ENCODE assay signal across 11 mouse cellular contexts in the genomic region with DNA sequence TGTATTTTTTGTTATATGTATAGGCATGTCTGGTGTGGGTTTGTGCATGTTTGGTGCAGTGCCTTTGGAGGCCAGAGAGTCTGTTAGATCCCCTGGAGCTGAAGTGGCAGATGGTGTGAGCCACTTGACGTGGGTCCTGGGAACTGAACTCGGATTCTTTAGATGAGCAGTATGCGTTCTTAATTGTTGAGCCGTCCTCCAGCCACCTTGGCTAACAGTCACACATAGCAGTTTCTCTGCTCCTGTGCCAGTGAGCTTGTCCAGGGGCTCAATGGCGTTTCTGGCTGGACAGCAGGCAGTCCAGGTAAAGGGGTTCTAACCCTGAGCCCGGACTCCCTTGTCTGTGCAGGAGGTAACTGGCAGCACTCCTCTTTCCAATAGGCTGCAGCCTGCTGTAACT. TPM values are rescaled to one million over a fixed set of nuclear protein-coding genes. Genes with fewer than 3 reads are reported as not detected.
DNase-seq lines count a peak whose midpoint lies in the region; ATAC-seq lines count a peak whose summit lies in the region.
"Had no signal": no experiment of that assay in that cellular context is flagged by ENCODE, and none has a peak within 500 bp of the region (broad histone marks: within the 10 kb centered on the region; RNA-seq: fewer than 3 reads in every experiment).

No protein-coding gene starts in this region.

- no peaks in the 10 kb centered on the region for H3K9me3 ChIP-seq in intestine, embryonic 16.5 days (ENCODE audit: control insufficient read depth, low read length)
- no peaks in the 10 kb centered on the region for H3K9me3 ChIP-seq in intestine, embryonic 15.5 days
- no peaks in the 10 kb centered on the region for H3K9me3 ChIP-seq in forebrain, embryonic 13.5 days (replicated peaks)
- no peaks in the 10 kb centered on the region for H3K9me3 ChIP-seq in limb, embryonic 11.5 days (ENCODE audit: control insufficient read depth, low read length)
- H3K9me3 ChIP-seq in neural tube, embryonic 14.5 days (ENCODE audit: control insufficient read depth, low read length), result no peaks in the 10 kb centered on the region

- H3K36me3 ChIP-seq in intestine, embryonic 16.5 days (ENCODE audit: control insufficient read depth, insufficient read depth, low read length), result peaks cover 12% of the 10 kb centered on the region
- peaks cover 33% of the 10 kb centered on the region for H3K36me3 ChIP-seq in intestine, embryonic 15.5 days
- H3K36me3 ChIP-seq in forebrain, embryonic 13.5 days (ENCODE audit: poor library complexity, severe bottlenecking), result peaks cover 59% of the 10 kb centered on the region
- H3K36me3 ChIP-seq in limb, embryonic 11.5 days (ENCODE audit: control insufficient read depth, insufficient read depth, low read length), result peaks cover 17% of the 10 kb centered on the region
- H3K36me3 ChIP-seq in neural tube, embryonic 14.5 days (ENCODE audit: control insufficient read depth, insufficient read depth, low read length), result peaks cover 34% of the 10 kb centered on the region

- peaks cover 9% of the 10 kb centered on the region for H3K4me1 ChIP-seq in intestine, embryonic 16.5 days (ENCODE audit: control insufficient read depth, insufficient read depth, low read length)
- H3K4me1 ChIP-seq in intestine, embryonic 15.5 days (replicated peaks), result peaks cover 9% of the 10 kb centered on the region
- H3K4me1 ChIP-seq in forebrain, embryonic 13.5 days, result peaks cover 31% of the 10 kb centered on the region
- 0 out of 2 replicates have a peak, but pooled peaks cover 4% of the 10 kb centered on the region for H3K4me1 ChIP-seq in limb, embryonic 11.5 days (ENCODE audit: control insufficient read depth, insufficient read depth, low read length)
- H3K4me1 ChIP-seq in neural tube, embryonic 14.5 days (ENCODE audit: control insufficient read depth, insufficient read depth, low read length), result peaks cover 13% of the 10 kb centered on the region

- H3K4me2 ChIP-seq in intestine, embryonic 16.5 days (ENCODE audit: low read depth, low read length), result no peak overlapping the region
- no peak overlapping the region for H3K4me2 ChIP-seq in intestine, embryonic 15.5 days (replicated peaks)
- H3K4me2 ChIP-seq in forebrain, embryonic 13.5 days, result no peak overlapping the region
- no peak overlapping the region for H3K4me2 ChIP-seq in limb, embryonic 11.5 days (ENCODE audit: low read depth, severe bottlenecking)
- no peak overlapping the region for H3K4me2 ChIP-seq in neural tube, embryonic 14.5 days (ENCODE audit: low read depth, low read length)

- no peak for ATAC-seq in intestine, embryonic 16.5 days
- no peak for ATAC-seq in intestine, embryonic 15.5 days
- no peak for ATAC-seq in forebrain, embryonic 13.5 days
- no peak for ATAC-seq in limb, embryonic 11.5 days (ENCODE audit: insufficient number of reproducible peaks, low FRiP score, low TSS enrichment, low read depth)
- ATAC-seq in neural tube, embryonic 14.5 days (ENCODE audit: low read depth), result no peak
- ATAC-seq in megakaryocyte progenitor cell, adult 5-6 weeks (replicated peaks; ENCODE audit: poor library complexity), result no peak

- no peak for DNase-seq in limb, embryonic 11.5 days (ENCODE audit: low spot score)
- no peak for DNase-seq in adipocyte (ENCODE audit: low spot score)

- H3K27ac ChIP-seq in intestine, embryonic 16.5 days (ENCODE audit: low read length), result no peak overlapping the region
- H3K27ac ChIP-seq in intestine, embryonic 15.5 days, result no peak overlapping the region
- peak overlapping the region; percentile 97 for H3K27ac ChIP-seq in forebrain, embryonic 13.5 days
- H3K27ac ChIP-seq in limb, embryonic 11.5 days (replicated peaks; ENCODE audit: low read depth, low read length), result no peak overlapping the region
- 0 out of 2 replicates have a peak overlapping the region, but pooled peaks have one; percentile 23 for H3K27ac ChIP-seq in neural tube, embryonic 14.5 days (ENCODE audit: low read depth, low read length)
- H3K27ac ChIP-seq: liver, embryonic 14.5 days had no signal

- no peak overlapping the region for H3K4me3 ChIP-seq in intestine, embryonic 16.5 days (ENCODE audit: low read length)
- no peak overlapping the region for H3K4me3 ChIP-seq in intestine, embryonic 15.5 days (replicated peaks)
- H3K4me3 ChIP-seq in forebrain, embryonic 13.5 days, result no peak overlapping the region
- H3K4me3 ChIP-seq in limb, embryonic 11.5 days (ENCODE audit: low read depth, low read length), result no peak overlapping the region
- no peak overlapping the region for H3K4me3 ChIP-seq in neural tube, embryonic 14.5 days (ENCODE audit: low read depth, low read length)
- H3K4me3 ChIP-seq: myocyte had no signal

- peak overlapping the region; percentile 36; the same call in 1 of the 2 replicates for H3K9ac ChIP-seq in intestine, embryonic 16.5 days (ENCODE audit: low read depth, low read length)
- no peak overlapping the region for H3K9ac ChIP-seq in intestine, embryonic 15.5 days
- 0 out of 2 replicates have a peak overlapping the region, but pooled peaks have one; percentile 22 for H3K9ac ChIP-seq in forebrain, embryonic 13.5 days
- peak overlapping the region; percentile 27; the same call in 1 of the 2 replicates for H3K9ac ChIP-seq in limb, embryonic 11.5 days (ENCODE audit: low read length)
- H3K9ac ChIP-seq in neural tube, embryonic 14.5 days (replicated peaks; ENCODE audit: low read depth, low read length), result no peak overlapping the region
- H3K9ac ChIP-seq: liver, embryonic 14.5 days had no signal

- H3K27me3 ChIP-seq in intestine, embryonic 16.5 days (replicated peaks; ENCODE audit: control insufficient read depth, insufficient read depth, low read length), result no peaks in the 10 kb centered on the region
- no peaks in the 10 kb centered on the region for H3K27me3 ChIP-seq in intestine, embryonic 15.5 days (replicated peaks)
- H3K27me3 ChIP-seq in forebrain, embryonic 13.5 days, result no peaks in the 10 kb centered on the region
- H3K27me3 ChIP-seq in limb, embryonic 11.5 days (ENCODE audit: control insufficient read depth, insufficient read depth, low read length), result no peaks in the 10 kb centered on the region
- H3K27me3 ChIP-seq in neural tube, embryonic 14.5 days (ENCODE audit: control insufficient read depth, insufficient read depth, low read length), result no peaks in the 10 kb centered on the region

- WGBS in intestine, embryonic 16.5 days, result 70% methylated on average over 6 of the region's 6 CpGs
- WGBS in intestine, embryonic 15.5 days, result 81% methylated on average over 6 of the region's 6 CpGs
- WGBS in forebrain, embryonic 13.5 days, result 46% methylated on average over 6 of the region's 6 CpGs
- 77% methylated on average over 6 of the region's 6 CpGs for WGBS in limb, embryonic 11.5 days
- 52% methylated on average over 6 of the region's 6 CpGs for WGBS in neural tube, embryonic 14.5 days

RNA-seq across cellular contexts. Expression of gene Vps37c, which starts 20.4 kb away (rescaled TPM):
- 36.2 and 37.6 TPM in 2 replicates for polyA plus RNA-seq in intestine, embryonic 16.5 days (2015; fragmentation: Nextera tagmentation; extraction: Ambion mirVana)
- polyA plus RNA-seq in intestine, embryonic 15.5 days (2015; fragmentation: Nextera tagmentation; extraction: Ambion mirVana), result 28.1 and 28.7 TPM in 2 replicates
- 32.1 and 33.3 TPM in 2 replicates for polyA plus RNA-seq in forebrain, embryonic 13.5 days (2015; fragmentation: Nextera tagmentation; extraction: Ambion mirVana)
- polyA plus RNA-seq in limb, embryonic 11.5 days (2014; fragmentation: Nextera tagmentation; extraction: Ambion mirVana), result 29.7 and 33.4 TPM in 2 replicates
- polyA plus RNA-seq in neural tube, embryonic 14.5 days (2014; fragmentation: Nextera tagmentation; extraction: Ambion mirVana), result 23.1 and 31.1 TPM in 2 replicates
- 17.6 and 21.0 TPM in 2 replicates for total RNA-seq in megakaryocyte progenitor cell, adult 5-6 weeks (2015)
- total RNA-seq in megakaryocyte progenitor cell, adult 5-6 weeks (2017), result 14.7 and 15.2 TPM in 2 replicates

RNA-seq across cellular contexts. Expression of gene Cd5, which starts 29.9 kb away (rescaled TPM):
- 0.17 TPM in 1 of 2 replicates, not detected in the other for polyA plus RNA-seq in intestine, embryonic 16.5 days (2015; fragmentation: Nextera tagmentation; extraction: Ambion mirVana)
- polyA plus RNA-seq in intestine, embryonic 15.5 days (2015; fragmentation: Nextera tagmentation; extraction: Ambion mirVana), result 0.10 and 0.13 TPM in 2 replicates
- polyA plus RNA-seq in forebrain, embryonic 13.5 days (2015; fragmentation: Nextera tagmentation; extraction: Ambion mirVana), result 0.26 TPM in 1 of 2 replicates, not detected in the other
- not detected in 2 replicates for polyA plus RNA-seq in limb, embryonic 11.5 days (2014; fragmentation: Nextera tagmentation; extraction: Ambion mirVana)
- polyA plus RNA-seq in neural tube, embryonic 14.5 days (2014; fragmentation: Nextera tagmentation; extraction: Ambion mirVana), result 0.44 TPM in 1 of 2 replicates, not detected in the other
- 0.05 TPM in 1 of 2 replicates, not detected in the other for total RNA-seq in megakaryocyte progenitor cell, adult 5-6 weeks (2015)
- 0.61 TPM in 1 of 2 replicates, not detected in the other for total RNA-seq in megakaryocyte progenitor cell, adult 5-6 weeks (2017)
- polyA plus RNA-seq: myocyte had no signal

RNA-seq across cellular contexts. Expression of gene Pga5, which starts 31.0 kb away (rescaled TPM):
- 0.71 and 0.78 TPM in 2 replicates for polyA plus RNA-seq in intestine, embryonic 16.5 days (2015; fragmentation: Nextera tagmentation; extraction: Ambion mirVana)
- 0.39 and 0.61 TPM in 2 replicates for polyA plus RNA-seq in intestine, embryonic 15.5 days (2015; fragmentation: Nextera tagmentation; extraction: Ambion mirVana)
- not detected in 2 replicates for polyA plus RNA-seq in forebrain, embryonic 13.5 days (2015; fragmentation: Nextera tagmentation; extraction: Ambion mirVana)
- polyA plus RNA-seq in limb, embryonic 11.5 days (2014; fragmentation: Nextera tagmentation; extraction: Ambion mirVana), result not detected in 2 replicates
- not detected in 2 replicates for polyA plus RNA-seq in neural tube, embryonic 14.5 days (2014; fragmentation: Nextera tagmentation; extraction: Ambion mirVana)
- total RNA-seq in megakaryocyte progenitor cell, adult 5-6 weeks (2015), result not detected in 2 replicates
- not detected in 2 replicates for total RNA-seq in megakaryocyte progenitor cell, adult 5-6 weeks (2017)
- total RNA-seq: adrenal gland, adult 18-20 months had no signal
- polyA plus RNA-seq: small intestine, adult 2 months had no signal

Comparison
In these comparisons a context has a peak if more than half of its experiments do, and no peak if none do; other contexts are left out.
1. H3K9ac ChIP-seq: peak in intestine, embryonic 16.5 days (single experiment), forebrain, embryonic 13.5 days (single experiment) and limb, embryonic 11.5 days (single experiment); none in intestine, embryonic 15.5 days (single experiment) and neural tube, embryonic 14.5 days (single experiment).
2. H3K27ac ChIP-seq: peak in forebrain, embryonic 13.5 days (single experiment) and neural tube, embryonic 14.5 days (single experiment); none in intestine, embryonic 16.5 days (single experiment), intestine, embryonic 15.5 days (single experiment) and limb, embryonic 11.5 days (single experiment).